Mouse (Mus musculus): ENCODE data around the gene Blvra. TPM values are rescaled to one million over a fixed set of nuclear protein-coding genes. Genes with fewer than 3 reads are reported as not detected.

Gene Blvra
- polyA plus RNA-seq, 1 experiment from 2014 or later, result 23.5 TPM

GRCm38 (mm10) chr2:127142031-127142430 lies 71.6 kb downstream of the Blvra start:
- ATAC-seq (ENCODE audit: low FRiP score), result no peak
- Histone ChIP-seq H3K36me3 (ENCODE audit: control insufficient read depth, insufficient read depth, low read length) (no peaks in the 10 kb centered on the region), H3K9me3 (ENCODE audit: control insufficient read depth, low read length) (no peaks in the 10 kb centered on the region), H3K4me1 (replicated peaks; ENCODE audit: control insufficient read depth, insufficient read depth, low read length) (no peaks in the 10 kb centered on the region), H3K27me3 (ENCODE audit: control insufficient read depth, insufficient read depth, low read length) (no peaks in the 10 kb centered on the region), H3K4me2 (replicated peaks; ENCODE audit: low read depth, low read length) (peak overlapping the region; percentile 62; the same call in 1 of the 2 replicates), H3K9ac (ENCODE audit: low read depth, low read length) (no peak overlapping the region), H3K4me3 (ENCODE audit: low read depth, low read length) (no peak overlapping the region), H3K27ac (ENCODE audit: low read depth, low read length) (no peak overlapping the region)
- WGBS, result 87% methylated on average over 10 of the region's 10 CpGs
- no peak for DNase-seq (ENCODE audit: low spot score)

- H3K27ac ChIP-seq (ENCODE audit: low read depth, low read length), result no peak overlapping the region
- whole genome bisulfite sequencing, result 15% methylated on average over 6 of the region's 6 CpGs
- peak overlapping the region; percentile 62 for H3K9ac ChIP-seq (ENCODE audit: low read depth, low read length)
- ATAC-seq (ENCODE audit: low FRiP score), result peak; percentile 14; the same call in 1 of the 2 replicates
- H3K36me3 ChIP-seq (ENCODE audit: control insufficient read depth, insufficient read depth, low read length), result no peaks in the 10 kb centered on the region
- H3K4me2 ChIP-seq (replicated peaks; ENCODE audit: low read depth, low read length), result peak overlapping the region; percentile 62
- no peaks in the 10 kb centered on the region for H3K9me3 ChIP-seq (ENCODE audit: control insufficient read depth, low read length)
- no peaks in the 10 kb centered on the region for H3K4me1 ChIP-seq (replicated peaks; ENCODE audit: control insufficient read depth, insufficient read depth, low read length)
- H3K4me3 ChIP-seq (ENCODE audit: low read depth, low read length), result peak overlapping the region; percentile 48
- DNase-seq (ENCODE audit: low spot score), result peak; percentile 12
- no peaks in the 10 kb centered on the region for H3K27me3 ChIP-seq (ENCODE audit: control insufficient read depth, insufficient read depth, low read length)
Observed at GRCm38 (mm10) chr2:127142577-127143157, 72.2 kb downstream of the Blvra start.

- WGBS, result 3% methylated on average over 31 of the region's 31 CpGs
- H3K4me2 ChIP-seq (replicated peaks; ENCODE audit: low read depth, low read length), result peak within 1 kb of the TSS; percentile 62
- H3K9me3 ChIP-seq (ENCODE audit: control insufficient read depth, low read length), result no peaks in the 10 kb centered on the region
- H3K4me3 ChIP-seq (ENCODE audit: low read depth, low read length), result peak within 1 kb of the TSS; percentile 48
- no peaks in the 10 kb centered on the region for H3K36me3 ChIP-seq (ENCODE audit: control insufficient read depth, insufficient read depth, low read length)
- no peaks in the 10 kb centered on the region for H3K4me1 ChIP-seq (replicated peaks; ENCODE audit: control insufficient read depth, insufficient read depth, low read length)
- peak within 1 kb of the TSS; percentile 62 for H3K9ac ChIP-seq (ENCODE audit: low read depth, low read length)
- peak; percentile 85 for ATAC-seq (ENCODE audit: low FRiP score)
- H3K27ac ChIP-seq (ENCODE audit: low read depth, low read length), result no peak within 1 kb of the TSS
- peak; percentile 68 for DNase-seq (ENCODE audit: low spot score)
- H3K27me3 ChIP-seq (ENCODE audit: control insufficient read depth, insufficient read depth, low read length), result no peaks in the 10 kb centered on the region
Observed at GRCm38 (mm10) chr2:127143158-127144063, 72.9 kb downstream of the Blvra start, which contains the start of gene Itpripl1. Itpripl1 (minus strand) TSS chr2:127143442.

- no peaks in the 10 kb centered on the region for H3K27me3 ChIP-seq (ENCODE audit: control insufficient read depth, insufficient read depth, low read length)
- H3K4me3 ChIP-seq (ENCODE audit: low read depth, low read length), result no peak overlapping the region
- whole genome bisulfite sequencing, result 84% methylated on average over 3 of the region's 3 CpGs
- DNase-seq (ENCODE audit: low spot score) (no peak), ATAC-seq (ENCODE audit: low FRiP score) (no peak)
- H3K36me3 ChIP-seq (ENCODE audit: control insufficient read depth, insufficient read depth, low read length), result no peaks in the 10 kb centered on the region
- no peak overlapping the region for H3K9ac ChIP-seq (ENCODE audit: low read depth, low read length)
- H3K4me1 ChIP-seq (replicated peaks; ENCODE audit: control insufficient read depth, insufficient read depth, low read length), result no peaks in the 10 kb centered on the region
- H3K27ac ChIP-seq (ENCODE audit: low read depth, low read length), result no peak overlapping the region
- H3K9me3 ChIP-seq (ENCODE audit: control insufficient read depth, low read length), result no peaks in the 10 kb centered on the region
- H3K4me2 ChIP-seq (replicated peaks; ENCODE audit: low read depth, low read length), result no peak overlapping the region
Observed at GRCm38 (mm10) chr2:127145699-127146098, 75.2 kb downstream of the Blvra start.

Other genes with a start within 250 kb of the Blvra start
- 33.5 and 43.0 TPM in 2 replicates for gene Trpm7, start 194.4 kb upstream of the Blvra start, polyA plus RNA-seq (2014; fragmentation: Nextera tagmentation; extraction: Ambion mirVana)
- 34.7 and 35.5 TPM in 2 replicates for gene Sppl2a, start 137.4 kb upstream of the Blvra start, polyA plus RNA-seq (2014; fragmentation: Nextera tagmentation; extraction: Ambion mirVana)
- gene Ap4e1, start 61.9 kb upstream of the Blvra start, polyA plus RNA-seq (2014; fragmentation: Nextera tagmentation; extraction: Ambion mirVana), result 11.1 and 11.3 TPM in 2 replicates
- gene Ncaph, start 63.3 kb downstream of the Blvra start, polyA plus RNA-seq (2014; fragmentation: Nextera tagmentation; extraction: Ambion mirVana), result 86.8 and 95.2 TPM in 2 replicates
- gene Itpripl1, start 72.8 kb downstream of the Blvra start, polyA plus RNA-seq (2014; fragmentation: Nextera tagmentation; extraction: Ambion mirVana), result 12.7 and 16.8 TPM in 2 replicates
- 2.7 and 3.0 TPM in 2 replicates for gene 1810024B03Rik, start 137.6 kb downstream of the Blvra start, polyA plus RNA-seq (2014; fragmentation: Nextera tagmentation; extraction: Ambion mirVana)
- gene Snrnp200, start 137.7 kb downstream of the Blvra start, polyA plus RNA-seq (2014; fragmentation: Nextera tagmentation; extraction: Ambion mirVana), result 91.6 and 93.3 TPM in 2 replicates
- 57.9 and 63.5 TPM in 2 replicates for gene Ciao1, start 177.2 kb downstream of the Blvra start, polyA plus RNA-seq (2014; fragmentation: Nextera tagmentation; extraction: Ambion mirVana)
- gene Tmem127, start 177.2 kb downstream of the Blvra start, polyA plus RNA-seq (2014; fragmentation: Nextera tagmentation; extraction: Ambion mirVana), result 21.7 and 26.2 TPM in 2 replicates
- gene Stard7, start 199.6 kb downstream of the Blvra start, polyA plus RNA-seq (2014; fragmentation: Nextera tagmentation; extraction: Ambion mirVana), result 79.5 and 79.9 TPM in 2 replicates